Mouse (Mus musculus) kidney, embryonic 14.5 days (tissue): Measurements from ENCODE around the gene Jmjd1c. TPM values are rescaled to one million over a fixed set of nuclear protein-coding genes. Genes with fewer than 3 reads are reported as not detected.

Experiments used
- ATAC-seq: fragments of 200-750 bp; cut with Nextera tagmentation; 2 replicates; pipeline ENCODE4 v1.8.0; 2017; ENCODE audit warnings: moderate number of reproducible peaks, mild to moderate bottlenecking, moderate TSS enrichment, moderate library complexity; ENCODE audit not compliant: low FRiP score, low TSS enrichment
- H3K27ac ChIP-seq: fragments of 300-500 bp; sonication (generic); 2 replicates; pipeline ENCODE4 v1.5.1; 2014; ENCODE audit warnings: low read depth, mild to moderate bottlenecking, low read length, moderate library complexity, mixed read lengths
- H3K27me3 ChIP-seq: fragments of 300-500 bp; sonication (generic); 2 replicates; pipeline ENCODE4 v1.6.1; 2014; ENCODE audit warnings: mild to moderate bottlenecking, low read length; ENCODE audit not compliant: control insufficient read depth, insufficient read depth
- H3K36me3 ChIP-seq: fragments of 300-500 bp; sonication (generic); 2 replicates; pipeline ENCODE4 v1.6.1; 2014; ENCODE audit warnings: low read length, mixed read lengths; ENCODE audit not compliant: control insufficient read depth, insufficient read depth
- H3K4me1 ChIP-seq: fragments of 300-500 bp; sonication (generic); 2 replicates; pipeline ENCODE4 v1.6.1; 2014; ENCODE audit warnings: low read length, mixed read lengths; ENCODE audit not compliant: control insufficient read depth, insufficient read depth
- H3K4me2 ChIP-seq: fragments of 300-500 bp; sonication (generic); replicated peaks from 2 replicates; pipeline ENCODE4 v1.6.1; 2014; ENCODE audit warnings: low read depth, mild to moderate bottlenecking, low read length
- H3K4me3 ChIP-seq: fragments of 300-500 bp; sonication (generic); 2 replicates; pipeline ENCODE4 v1.5.1; 2014; ENCODE audit warnings: mild to moderate bottlenecking, low read length
- H3K9ac ChIP-seq: fragments of 300-500 bp; sonication (generic); 2 replicates; pipeline ENCODE4 v1.6.1; 2014; ENCODE audit warnings: low read depth, mild to moderate bottlenecking, low read length, moderate library complexity
- H3K9me3 ChIP-seq: fragments of 300-500 bp; sonication (generic); 2 replicates; pipeline ENCODE4 v1.6.1; 2016; ENCODE audit warnings: low read length; ENCODE audit not compliant: control insufficient read depth
- WGBS: fragments of 180-500 bp; shearing (Covaris S2); extraction: QIAGEN DNeasy Blood & Tissue Kit; methylation state at CpG from one replicate; pipeline ENCODE4 v1.1.7; 2014; 5-methylcytosine and 5-hydroxymethylcytosine counted together
- polyA plus RNA-seq: library from polyadenylated mRNA; unstranded; fragments of >200 nt; fragmentation: Nextera tagmentation; extraction: Ambion mirVana; gene quantifications from 2 replicates; pipeline ENCODE4 v1.2.1, GENCODE M21; 2014

Gene Jmjd1c
- polyA plus RNA-seq, 1 experiment from 2014 or later, result 51.1 TPM

DNA sequence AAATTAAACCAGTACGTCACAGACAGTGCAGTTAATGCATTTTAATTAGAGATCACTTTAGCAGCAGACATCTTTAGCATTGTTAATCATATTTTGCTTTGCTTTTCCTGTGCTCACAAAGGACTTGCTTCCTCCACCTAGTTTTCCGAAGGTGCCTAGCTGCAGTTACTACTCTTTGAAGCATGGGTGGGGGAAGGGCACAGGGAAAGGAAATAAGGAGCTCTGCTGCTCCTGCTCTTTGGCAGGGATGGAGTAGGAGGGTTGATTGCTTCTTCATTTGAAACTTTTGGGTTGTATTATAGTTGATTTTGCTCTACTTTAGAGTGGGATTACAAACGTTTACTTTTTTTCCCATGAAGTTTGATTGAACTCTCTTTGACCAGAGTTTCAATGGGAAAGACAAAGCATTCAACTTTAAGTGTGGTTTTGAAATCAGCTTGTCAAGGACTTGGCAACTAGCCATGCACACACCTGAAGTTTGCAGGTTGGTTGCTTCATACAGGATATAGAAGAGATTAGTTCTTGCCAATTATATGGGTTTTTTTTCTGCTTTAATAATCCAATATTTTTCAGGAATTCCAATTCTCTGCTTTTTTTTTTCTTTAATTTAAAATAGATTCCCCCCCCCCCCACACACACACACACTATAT lies 97.2 kb downstream of the Jmjd1c start:
- WGBS, result 51% methylated on average over 3 of the region's 3 CpGs
- Histone ChIP-seq H3K27me3 (no peaks in the 10 kb centered on the region), H3K27ac (no peak overlapping the region), H3K36me3 (peaks cover 4% of the 10 kb centered on the region; the same call in 1 of the 2 replicates), H3K9me3 (no peaks in the 10 kb centered on the region), H3K4me1 (peaks cover 4% of the 10 kb centered on the region), H3K9ac (no peak overlapping the region), H3K4me3 (no peak overlapping the region), H3K4me2 (no peak overlapping the region)
- ATAC-seq, result no peak

DNA sequence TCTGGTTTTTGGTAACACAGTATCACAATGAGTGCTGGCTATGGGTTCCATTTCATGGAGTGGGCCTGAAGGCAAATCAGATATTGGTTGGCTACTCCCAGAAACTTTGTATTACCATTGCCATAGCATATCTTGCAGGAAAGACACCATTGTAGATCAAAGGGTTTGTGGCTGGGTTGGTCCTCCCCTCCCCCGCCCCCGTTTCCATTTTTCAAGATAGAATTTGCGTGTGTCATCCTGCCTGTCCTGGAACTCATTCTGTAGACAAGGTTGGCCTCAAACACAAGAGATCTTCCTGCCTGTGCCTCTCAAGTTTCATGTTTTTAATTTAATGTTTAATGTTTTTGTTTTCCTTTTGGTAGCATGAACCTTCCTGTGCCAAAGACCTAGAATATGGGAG lies 98.1 kb downstream of the Jmjd1c start:
- H3K9ac ChIP-seq, result no peak overlapping the region
- H3K27ac ChIP-seq, result no peak overlapping the region
- no peak overlapping the region for H3K4me2 ChIP-seq
- H3K4me1 ChIP-seq, result peaks cover 2% of the 10 kb centered on the region
- H3K36me3 ChIP-seq, result peaks cover 4% of the 10 kb centered on the region; the same call in 1 of the 2 replicates
- no peak overlapping the region for H3K4me3 ChIP-seq
- ATAC-seq, result no peak
- H3K9me3 ChIP-seq, result no peaks in the 10 kb centered on the region
- no peaks in the 10 kb centered on the region for H3K27me3 ChIP-seq
- 92% methylated on average over 3 of the region's 3 CpGs for WGBS

DNA sequence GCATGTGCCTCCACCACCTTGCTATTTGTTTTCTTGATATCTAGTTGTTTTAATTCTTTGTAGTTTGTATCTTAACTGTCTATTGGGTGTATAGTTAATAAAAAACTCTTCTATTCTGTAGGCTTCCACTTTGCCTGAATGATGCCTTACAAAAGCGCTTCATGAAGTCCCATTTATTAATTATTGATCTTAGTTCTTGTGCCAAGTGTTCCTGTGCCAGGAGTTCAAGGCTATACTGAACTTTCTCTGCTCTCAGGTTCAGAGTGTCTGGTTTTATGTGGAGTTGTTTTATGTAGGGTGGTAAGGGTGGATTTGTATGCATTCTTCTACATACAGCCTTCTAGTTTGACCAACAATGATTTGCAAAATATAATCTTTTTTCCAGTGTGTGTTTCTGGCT lies 99.7 kb downstream of the Jmjd1c start:
- no peak overlapping the region for H3K27ac ChIP-seq
- no peaks in the 10 kb centered on the region for H3K27me3 ChIP-seq
- no peak overlapping the region for H3K4me2 ChIP-seq
- H3K36me3 ChIP-seq, result no peaks in the 10 kb centered on the region; the same call in 1 of the 2 replicates
- no peak for ATAC-seq
- H3K9me3 ChIP-seq, result no peaks in the 10 kb centered on the region
- 100% methylated on average over 1 of the region's 1 CpGs for WGBS
- no peak overlapping the region for H3K9ac ChIP-seq
- no peak overlapping the region for H3K4me3 ChIP-seq
- H3K4me1 ChIP-seq, result no peaks in the 10 kb centered on the region

DNA sequence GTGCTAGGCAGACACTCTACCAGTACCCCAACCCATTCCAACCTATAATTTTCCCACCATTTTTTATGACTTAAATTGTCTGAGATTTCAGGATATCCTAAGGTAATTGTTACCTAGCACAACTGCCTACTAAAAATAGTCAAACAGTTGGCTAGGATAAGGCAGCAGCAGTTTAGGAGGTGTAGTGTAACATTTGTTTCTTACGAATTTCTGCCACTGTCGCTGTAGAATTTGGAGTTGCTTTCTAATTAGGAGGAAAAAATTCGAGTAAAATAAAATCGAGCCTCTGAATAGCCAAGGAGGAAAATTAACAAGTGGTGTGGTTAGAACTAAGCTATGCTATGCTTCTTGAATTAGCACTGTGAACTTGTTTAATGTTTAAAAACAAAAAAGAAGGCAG lies 101.3 kb downstream of the Jmjd1c start:
- Histone ChIP-seq H3K4me1 (no peaks in the 10 kb centered on the region; the same call in 1 of the 2 replicates), H3K4me2 (no peak overlapping the region), H3K27ac (no peak overlapping the region), H3K27me3 (no peaks in the 10 kb centered on the region), H3K4me3 (no peak overlapping the region), H3K9me3 (no peaks in the 10 kb centered on the region), H3K9ac (no peak overlapping the region), H3K36me3 (no peaks in the 10 kb centered on the region; the same call in 1 of the 2 replicates)
- WGBS, result 86% methylated on average over 4 of the region's 4 CpGs
- ATAC-seq, result no peak

DNA sequence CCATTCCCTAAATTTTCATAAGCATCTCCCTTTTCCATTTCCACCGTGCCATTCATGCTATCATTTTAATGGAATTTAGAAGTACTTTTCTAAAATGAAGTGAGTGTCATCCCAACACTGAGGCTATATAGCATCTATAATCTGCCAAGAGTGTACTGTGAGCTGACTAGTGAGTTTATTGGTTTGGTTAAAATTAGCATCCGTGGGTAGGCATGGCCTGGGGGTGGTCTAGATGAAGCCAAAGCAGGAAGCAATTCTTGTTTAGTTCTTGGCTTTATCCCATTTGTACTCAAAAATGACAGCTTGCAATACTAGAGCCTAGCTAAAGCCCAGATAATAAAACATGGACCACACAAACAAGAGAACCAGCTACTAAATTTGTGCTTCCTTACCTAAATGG lies 101.9 kb downstream of the Jmjd1c start:
- no peak overlapping the region for H3K4me3 ChIP-seq
- 75% methylated on average over 2 of the region's 2 CpGs for WGBS
- H3K9ac ChIP-seq, result no peak overlapping the region
- ATAC-seq, result no peak
- no peaks in the 10 kb centered on the region; the same call in 1 of the 2 replicates for H3K36me3 ChIP-seq
- no peak overlapping the region for H3K4me2 ChIP-seq
- no peak overlapping the region for H3K27ac ChIP-seq
- H3K4me1 ChIP-seq, result no peaks in the 10 kb centered on the region; the same call in 1 of the 2 replicates
- H3K9me3 ChIP-seq, result no peaks in the 10 kb centered on the region
- no peaks in the 10 kb centered on the region for H3K27me3 ChIP-seq

DNA sequence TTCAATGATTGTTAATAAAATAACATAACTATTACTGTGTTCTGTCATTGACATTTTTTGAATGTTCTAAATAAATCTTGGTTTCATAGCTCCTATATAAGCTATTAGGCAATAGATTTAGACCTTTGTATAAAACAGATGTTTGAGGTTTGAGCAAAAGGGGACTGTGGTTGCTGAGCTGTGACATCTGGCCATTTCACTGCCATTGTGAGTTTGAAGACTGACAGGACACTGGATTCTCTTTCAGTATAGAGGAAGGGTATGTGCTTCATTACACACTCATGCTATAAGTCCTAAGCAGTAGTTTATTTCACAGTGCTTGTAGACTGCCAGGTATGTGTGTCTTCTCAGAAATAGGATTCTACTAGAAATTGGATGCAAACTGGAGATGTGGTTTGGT lies 105.8 kb downstream of the Jmjd1c start:
- H3K9me3 ChIP-seq, result no peaks in the 10 kb centered on the region
- H3K4me2 ChIP-seq, result no peak overlapping the region
- no peak overlapping the region for H3K9ac ChIP-seq
- no peak overlapping the region for H3K4me3 ChIP-seq
- no peaks in the 10 kb centered on the region; the same call in 1 of the 2 replicates for H3K36me3 ChIP-seq
- no peak for ATAC-seq
- H3K4me1 ChIP-seq, result no peaks in the 10 kb centered on the region; the same call in 1 of the 2 replicates
- no peaks in the 10 kb centered on the region for H3K27me3 ChIP-seq
- no peak overlapping the region for H3K27ac ChIP-seq

- WGBS, result 89% methylated on average over 6 of the region's 6 CpGs
Measured at GRCm38 (mm10) chr10:67202470-67202869, 106.5 kb downstream of the Jmjd1c start.

DNA sequence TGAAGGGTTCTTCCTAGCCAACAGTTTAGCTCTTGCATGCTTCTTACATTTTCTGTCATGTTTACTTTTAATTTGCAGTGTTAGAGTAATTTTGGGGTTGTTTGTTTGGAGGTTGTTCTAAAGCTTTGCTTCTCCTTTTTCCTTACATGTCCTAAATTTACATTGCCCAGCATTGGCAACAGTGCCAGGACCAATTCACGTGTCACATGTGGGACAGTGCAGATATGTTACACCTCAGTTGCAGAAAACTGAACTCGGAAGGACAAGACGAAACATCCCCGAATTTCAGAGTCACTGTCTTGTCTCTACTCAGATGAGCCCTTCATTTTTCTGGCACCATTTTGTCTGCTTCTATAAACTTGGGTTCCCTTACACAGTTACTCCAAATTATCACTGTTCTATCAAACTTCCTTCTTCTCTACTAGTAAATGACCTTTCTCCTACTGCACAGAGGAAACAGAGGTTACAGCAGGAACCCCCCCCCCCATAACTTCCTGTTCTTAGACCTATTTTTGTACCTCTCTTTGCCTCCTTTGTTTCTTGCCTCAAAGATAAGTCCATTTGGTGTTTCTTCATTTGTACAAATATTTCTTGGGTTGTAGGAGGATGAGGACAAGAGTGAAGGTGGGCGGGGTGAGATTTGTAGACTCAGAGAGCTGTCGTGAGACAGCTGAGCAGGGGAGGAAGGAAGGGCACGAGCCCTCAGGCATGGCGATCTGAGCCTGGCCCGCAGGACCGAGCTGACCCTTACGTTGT lies 108.9 kb downstream of the Jmjd1c start:
- H3K9me3 ChIP-seq, result no peaks in the 10 kb centered on the region
- WGBS, result 74% methylated on average over 11 of the region's 11 CpGs
- H3K4me2 ChIP-seq, result no peak overlapping the region
- no peaks in the 10 kb centered on the region for H3K27me3 ChIP-seq
- no peak overlapping the region for H3K9ac ChIP-seq
- no peak overlapping the region for H3K27ac ChIP-seq
- H3K4me3 ChIP-seq, result no peak overlapping the region
- no peaks in the 10 kb centered on the region; the same call in 1 of the 2 replicates for H3K36me3 ChIP-seq
- H3K4me1 ChIP-seq, result no peaks in the 10 kb centered on the region; the same call in 1 of the 2 replicates
- no peak for ATAC-seq

More at GRCm38 (mm10) chr10:67202470-67202869, 106.5 kb downstream of the Jmjd1c start:
- H3K4me3 ChIP-seq, result no peak overlapping the region
- H3K4me1 ChIP-seq, result no peaks in the 10 kb centered on the region; the same call in 1 of the 2 replicates
- no peaks in the 10 kb centered on the region for H3K27me3 ChIP-seq
- no peaks in the 10 kb centered on the region for H3K9me3 ChIP-seq
- no peak overlapping the region for H3K4me2 ChIP-seq
- ATAC-seq, result no peak
- no peaks in the 10 kb centered on the region; the same call in 1 of the 2 replicates for H3K36me3 ChIP-seq
- no peak overlapping the region for H3K9ac ChIP-seq
- H3K27ac ChIP-seq, result no peak overlapping the region

- Histone ChIP-seq H3K9ac (no peak overlapping the region), H3K27me3 (no peaks in the 10 kb centered on the region), H3K4me1 (no peaks in the 10 kb centered on the region), H3K4me3 (no peak overlapping the region), H3K36me3 (no peaks in the 10 kb centered on the region), H3K4me2 (no peak overlapping the region), H3K9me3 (no peaks in the 10 kb centered on the region), H3K27ac (no peak overlapping the region)
- WGBS, result 92% methylated on average over 2 of the region's 2 CpGs
- ATAC-seq, result no peak
Measured at GRCm38 (mm10) chr10:67207931-67208330, 112.0 kb downstream of the Jmjd1c start.
